Mouse (Mus musculus) cerebellum, adult 2 months (tissue): ENCODE measurements at regions not wholly inside any gene's neighbourhood (a gene's known extent, or its start where the extent isn't known, plus 50 kb on each side); places are given as distances from the start of the nearest gene placed in this dataset.

Experiments
- CTCF ChIP-seq: fragments of 200-500 bp; IDR thresholded peaks from 2 replicates; pipeline ENCODE4 v1.5.1; 2011; ENCODE audit warnings: low read depth, mild to moderate bottlenecking, control low read depth, low read length, moderate library complexity, borderline replicate concordance; ENCODE audit not compliant: insufficient read depth
- POLR2A ChIP-seq: fragments of 200-500 bp; IDR thresholded peaks from 2 replicates; pipeline ENCODE4 v1.6.1; 2011; ENCODE audit warnings: low read length, control low read depth, borderline replicate concordance; ENCODE audit not compliant: insufficient read depth

- no peak for TF ChIP-seq CTCF
- TF ChIP-seq POLR2A, result no peak
Observed at GRCm38 (mm10) chr1:42025781-42026180, 669.8 kb upstream of the Pou3f3 start.
